Mouse (Mus musculus): Measurements from ENCODE around the gene Dhdh.

Dhdh gene

GRCm38 (mm10) chr7:45454971-45455370 lies 33.6 kb downstream of the Dhdh start:
- CTCF ChIA-PET = no interaction called here

GRCm38 (mm10) chr7:45451344-45451982 lies 37.1 kb downstream of the Dhdh start:
- CTCF ChIA-PET = no interaction called here

- CTCF ChIA-PET = interaction anchor here (0.5 to 0.7 kb wide), 3 partner anchors 38 to 604 kb away, joined by 4 to 7 read pairs (median 6); no protein-coding TSS in a partner anchor
Measured at GRCm38 (mm10) chr7:45449974-45450373, 38.6 kb downstream of the Dhdh start.

- CTCF ChIA-PET = interaction anchor here (1.2 kb wide), 1 partner anchor 26 kb away, joined by 3 read pairs; no protein-coding TSS in a partner anchor
Measured at GRCm38 (mm10) chr7:45447325-45447990, 41.1 kb downstream of the Dhdh start.

- CTCF ChIA-PET = interaction anchor here (0.5 to 1.2 kb wide), 2 partner anchors 27 to 94 kb away, joined by 3 to 4 read pairs; no protein-coding TSS in a partner anchor
Measured at GRCm38 (mm10) chr7:45446589-45446988, 42.0 kb downstream of the Dhdh start.

GRCm38 (mm10) chr7:45443526-45444420 lies 44.8 kb downstream of the Dhdh start:
- CTCF ChIA-PET = no interaction called here

- CTCF ChIA-PET = interaction anchor here (0.9 kb wide), 1 partner anchor 102 kb away, joined by 3 read pairs; no protein-coding TSS in a partner anchor
Measured at GRCm38 (mm10) chr7:45437521-45438276, 50.9 kb downstream of the Dhdh start, which contains the start of gene Ruvbl2. Ruvbl2 (minus strand) TSS chr7:45438096.

- CTCF ChIA-PET = interaction anchor here (0.9 kb wide), 1 partner anchor 102 kb away, joined by 3 read pairs; no protein-coding TSS in a partner anchor
Measured at GRCm38 (mm10) chr7:45437046-45437445, 51.6 kb downstream of the Dhdh start.

GRCm38 (mm10) chr7:45436444-45436843 lies 52.2 kb downstream of the Dhdh start:
- CTCF ChIA-PET = interaction anchor here (1.2 kb wide), 1 partner anchor 20 kb away, joined by 4 read pairs; no protein-coding TSS in a partner anchor

- CTCF ChIA-PET = interaction anchor here (1.1 kb wide), 1 partner anchor 30 kb away, joined by 3 read pairs; no protein-coding TSS in a partner anchor
Measured at GRCm38 (mm10) chr7:45435038-45435437, 53.6 kb downstream of the Dhdh start.

GRCm38 (mm10) chr7:45434203-45435015 lies 54.2 kb downstream of the Dhdh start, which contains the start of gene Gys1:
Gys1 (plus strand) TSS chr7:45434844.
- CTCF ChIA-PET = interaction anchor here (1.1 kb wide), 1 partner anchor 29 kb away, joined by 3 read pairs; no protein-coding TSS in a partner anchor

GRCm38 (mm10) chr7:45433835-45434202 lies 54.8 kb downstream of the Dhdh start:
- CTCF ChIA-PET = interaction anchor here (1.1 kb wide), 1 partner anchor 29 kb away, joined by 3 read pairs; no protein-coding TSS in a partner anchor

GRCm38 (mm10) chr7:45426556-45426955 lies 62.0 kb downstream of the Dhdh start:
- CTCF ChIA-PET = no interaction called here

- CTCF ChIA-PET = no interaction called here
Measured at GRCm38 (mm10) chr7:45421194-45421593, 67.4 kb downstream of the Dhdh start.

Measured in spleen, embryonic (tissue).